Mouse (Mus musculus): ENCODE results near the gene Gm20661.
"Not testable (repeated sequence)": the region's sequence is repeated elsewhere in the genome, so short reads cannot be mapped to it uniquely, and the experiment has no call there.

Gm20661 gene

DNA sequence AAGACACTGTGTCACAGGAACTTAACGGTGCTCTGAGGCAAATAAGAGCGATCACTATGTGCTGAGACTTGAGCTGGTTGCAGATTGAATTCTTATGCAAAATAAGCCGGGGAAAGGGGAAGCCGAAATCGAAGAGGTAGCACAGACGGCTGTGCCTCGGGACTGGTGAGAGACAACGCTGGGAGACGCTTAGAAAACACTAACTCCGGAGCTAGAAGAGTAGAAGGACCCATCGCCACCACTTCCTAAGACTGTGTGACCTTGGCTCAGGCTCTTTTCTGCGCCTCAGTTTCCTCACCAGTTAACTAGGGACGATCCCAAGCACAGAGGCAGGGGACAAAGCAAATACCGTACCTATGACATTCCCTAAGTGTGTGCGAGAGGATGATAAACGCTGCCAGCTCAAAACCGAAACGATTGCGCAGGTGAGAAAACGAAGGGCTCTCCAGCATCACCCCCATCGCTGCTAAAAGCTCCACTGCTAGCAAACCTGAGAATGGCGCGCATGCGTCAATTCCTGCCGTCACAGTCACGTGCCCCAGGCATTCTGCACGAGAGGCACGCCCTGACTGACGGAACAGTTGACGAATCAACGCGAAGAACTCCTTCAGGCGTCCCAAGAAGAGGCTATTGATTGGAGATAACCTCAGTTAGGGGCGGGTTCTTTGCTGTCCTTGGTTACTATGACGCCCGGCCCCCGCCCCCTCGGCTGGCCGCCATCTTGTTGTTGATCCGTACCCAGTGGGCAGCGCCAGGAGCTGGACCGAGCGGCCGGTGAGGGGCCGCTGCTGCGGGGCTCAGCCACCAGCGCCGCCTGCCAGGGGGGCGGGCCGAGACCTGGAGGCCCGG, 19.3 kb downstream of the Gm20661 start, which contains the start of gene Ip6k1:
TSS of gene Ip6k1 (plus strand) at position 580 of the 849 bp plus-strand sequence.
- DNase-seq (ENCODE audit: low read depth, low spot score) = peak; percentile 100

DNA sequence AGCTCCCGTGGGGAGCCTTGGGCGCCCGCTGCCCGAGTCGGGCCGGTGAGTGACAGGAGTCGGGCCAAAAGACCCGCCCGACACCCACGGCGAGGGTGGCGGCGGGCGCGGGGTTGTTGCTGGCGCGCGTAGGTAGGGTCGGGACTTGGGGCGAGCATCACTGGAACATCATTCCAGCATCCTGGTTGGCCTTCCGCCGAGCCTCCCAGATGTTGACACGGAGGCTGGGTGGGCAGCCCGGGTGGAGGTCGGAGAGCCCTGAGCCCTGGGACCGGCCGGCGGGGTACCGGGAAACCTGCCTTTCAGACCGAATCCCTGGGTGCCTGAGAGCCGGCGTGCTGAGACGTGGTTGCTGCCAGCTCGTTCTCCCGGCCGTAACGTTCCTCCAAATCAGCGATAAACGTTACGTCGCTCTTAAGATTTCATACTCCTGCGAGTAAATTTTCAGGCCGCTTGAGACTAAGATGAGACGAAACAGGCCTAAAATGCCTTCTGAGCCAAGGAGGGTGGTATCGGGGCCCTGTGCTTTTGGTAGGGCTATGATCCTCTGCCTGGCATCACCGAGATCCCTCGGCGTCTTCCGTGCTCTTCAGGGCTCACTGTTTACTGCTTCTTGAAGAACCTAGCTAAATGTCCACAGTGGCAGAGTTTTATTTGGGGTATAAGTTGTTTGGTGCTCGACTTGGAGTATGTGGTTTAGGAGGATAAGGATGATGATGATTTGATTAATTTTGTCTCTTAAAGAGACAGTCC, 20.1 kb downstream of the Gm20661 start:
- DNase-seq (ENCODE audit: low read depth, low spot score) = no peak

- DNase-seq (ENCODE audit: low read depth, low spot score) = no peak
Observed at GRCm38 (mm10) chr9:108003531-108003890, 20.7 kb downstream of the Gm20661 start.

- no peak for DNase-seq (ENCODE audit: low read depth, low spot score)
Observed at GRCm38 (mm10) chr9:108008041-108008440, 25.2 kb downstream of the Gm20661 start.

GRCm38 (mm10) chr9:108010385-108010784, 27.5 kb downstream of the Gm20661 start:
- no peak for DNase-seq (ENCODE audit: low read depth, low spot score)

GRCm38 (mm10) chr9:108013577-108013976, 30.7 kb downstream of the Gm20661 start:
- DNase-seq (ENCODE audit: low read depth, low spot score) = not testable (repeated sequence)

DNA sequence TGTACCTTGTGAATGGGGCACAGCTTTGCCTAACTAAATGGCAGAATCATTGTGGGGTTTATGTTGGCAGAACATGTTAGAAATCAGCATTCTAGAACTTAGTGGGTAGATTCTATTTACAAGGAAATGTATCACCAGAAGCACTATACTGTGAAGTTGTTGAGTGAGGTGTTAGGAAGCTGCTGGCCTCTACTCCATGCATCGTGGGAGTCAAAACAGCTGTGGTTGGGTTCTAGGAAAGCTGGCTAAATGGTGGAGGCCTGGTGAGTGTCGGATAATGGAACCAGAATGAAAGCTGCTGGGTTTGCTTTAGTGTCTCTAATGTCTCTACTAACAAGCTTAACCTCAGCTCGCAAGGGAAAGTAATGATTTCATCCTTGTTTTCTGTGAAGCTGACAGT, 34.3 kb downstream of the Gm20661 start:
- no peak for DNase-seq (ENCODE audit: low read depth, low spot score)

DNA sequence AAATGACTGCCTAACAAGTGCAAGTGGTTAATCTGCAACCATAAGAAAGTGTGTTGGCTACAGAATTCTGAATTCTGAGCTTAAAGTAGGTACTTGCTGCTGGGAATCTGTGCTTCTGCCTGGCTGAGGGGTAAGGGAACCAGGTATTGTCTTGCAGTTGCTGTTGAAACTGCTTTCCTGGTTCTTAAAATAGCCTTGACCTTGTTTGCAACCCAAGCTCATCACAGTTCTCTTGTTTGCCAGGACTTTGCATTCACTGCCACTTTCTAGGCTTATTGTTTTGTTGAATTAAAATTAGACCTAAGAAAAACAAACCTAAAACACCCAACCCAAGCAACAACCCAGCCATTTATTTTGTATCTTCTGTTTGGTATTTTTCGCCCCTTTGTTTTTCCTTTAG, 37.9 kb downstream of the Gm20661 start:
- DNase-seq (ENCODE audit: low read depth, low spot score) = no peak

DNA sequence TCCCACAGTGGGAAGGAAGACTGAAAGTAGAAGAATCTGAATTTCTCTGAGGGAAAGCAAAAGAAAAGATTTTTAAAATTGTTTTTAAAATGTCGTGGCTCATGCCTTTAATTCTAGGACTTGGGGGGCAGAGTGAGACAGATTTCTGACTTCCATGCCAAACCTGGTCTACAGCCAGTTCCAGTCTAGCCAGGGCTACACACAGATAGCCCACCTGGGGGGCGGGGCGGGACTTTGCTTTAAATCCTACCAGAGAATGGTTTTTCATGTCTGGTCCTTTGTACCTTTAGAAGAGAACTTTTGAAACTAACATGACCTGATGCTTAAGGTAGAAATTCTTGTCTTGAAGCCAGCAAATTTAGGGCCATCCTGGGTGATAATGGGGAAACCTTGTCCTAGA, 40.4 kb downstream of the Gm20661 start:
- no peak for DNase-seq (ENCODE audit: low read depth, low spot score)

DNA sequence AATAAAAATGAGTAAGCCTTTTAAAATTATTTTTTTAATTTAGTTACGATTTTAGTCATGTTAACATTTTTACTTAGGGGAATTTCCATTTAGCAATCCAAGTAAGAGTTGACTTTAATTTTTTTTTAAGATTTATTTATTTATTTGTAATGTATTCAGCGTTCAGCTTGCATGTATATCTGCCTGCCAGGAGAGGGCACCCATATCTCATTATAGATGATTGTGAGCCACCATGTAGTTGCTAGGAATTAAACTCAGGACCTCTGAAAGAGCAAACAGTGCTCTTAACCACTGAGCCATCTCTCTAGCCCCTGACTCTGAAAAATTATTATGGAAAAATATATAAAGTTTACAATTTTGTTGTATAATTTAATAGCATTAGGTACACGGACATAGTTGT, 43.7 kb downstream of the Gm20661 start:
- DNase-seq (ENCODE audit: low read depth, low spot score) = no peak

DNA sequence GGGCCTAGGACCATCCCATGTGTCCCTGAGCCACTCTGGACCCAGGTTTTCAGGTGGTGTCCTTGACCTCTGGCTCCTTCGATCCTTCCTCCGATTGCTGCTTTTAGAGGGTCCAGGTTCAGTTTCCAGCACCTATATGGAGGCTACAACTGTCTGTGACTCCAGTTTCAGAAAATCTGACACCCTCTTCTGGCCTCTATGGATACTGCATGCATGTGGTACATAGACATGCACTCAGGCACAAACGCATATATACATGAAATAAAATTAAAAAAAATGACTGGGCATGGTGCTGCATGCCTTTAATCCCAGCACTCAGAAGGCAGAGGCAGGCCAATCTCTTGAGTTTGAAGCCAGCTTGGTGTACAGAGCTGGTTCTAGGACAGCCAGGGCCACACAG, 45.0 kb downstream of the Gm20661 start:
- no peak for DNase-seq (ENCODE audit: low read depth, low spot score)

DNA sequence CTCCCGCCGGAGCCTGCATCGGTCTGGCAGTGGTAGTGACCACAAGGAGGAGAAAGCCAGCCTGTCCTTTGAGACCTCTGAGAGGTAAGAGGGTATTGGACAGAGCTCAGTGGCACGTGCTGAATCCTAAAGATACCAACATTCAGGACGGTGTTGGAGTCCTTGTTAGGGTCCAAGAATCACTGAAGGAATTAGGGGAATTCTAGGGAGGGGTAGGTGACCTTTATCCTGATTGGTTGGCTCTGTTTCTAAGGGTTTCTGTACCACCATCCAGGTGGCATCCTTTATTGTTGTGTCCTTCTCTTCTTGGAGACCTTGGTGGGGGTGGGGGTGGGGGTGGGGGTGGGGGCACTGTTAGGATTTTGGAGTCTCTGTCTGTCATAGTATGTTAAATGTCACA, 49.3 kb downstream of the Gm20661 start:
- no peak for DNase-seq (ENCODE audit: low read depth, low spot score)

DNA sequence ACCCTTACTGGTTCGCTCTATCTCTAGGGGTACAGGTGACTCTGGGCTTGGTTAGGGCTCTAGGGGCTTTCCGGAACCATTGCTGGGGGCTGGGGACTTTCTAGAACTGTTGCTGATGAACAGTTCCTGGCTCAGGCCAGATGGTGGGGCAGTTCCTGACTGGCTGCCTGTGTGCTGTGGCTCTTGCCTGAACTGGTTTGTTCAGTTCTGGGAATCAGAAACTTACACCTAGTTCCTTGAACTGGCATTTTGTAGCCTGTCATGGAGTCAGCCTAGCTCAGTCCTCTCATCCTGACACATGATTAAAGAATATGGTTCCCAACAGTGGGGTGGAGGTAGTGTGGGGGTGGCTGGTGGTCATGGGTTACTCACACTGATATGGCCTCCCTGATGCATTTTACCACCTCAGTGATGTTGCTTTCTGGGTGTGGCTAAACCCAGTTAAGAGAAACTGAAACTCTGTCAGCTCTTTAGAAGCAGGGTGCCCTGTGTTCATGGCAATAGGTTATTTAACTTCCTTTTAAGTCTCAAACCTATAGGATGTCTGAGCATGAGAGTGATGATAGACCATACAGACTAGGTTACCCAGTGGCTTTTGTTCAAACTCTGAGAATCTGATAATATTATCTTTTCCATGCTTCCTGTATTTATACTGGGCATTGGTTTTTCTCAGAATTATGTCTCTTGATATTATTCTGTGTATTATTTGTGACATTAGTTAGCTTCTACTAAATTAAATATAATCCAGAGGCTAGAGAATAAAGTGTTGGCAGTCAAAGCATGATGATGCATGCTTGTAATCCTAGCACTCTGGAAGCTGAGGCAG, 52.7 kb downstream of the Gm20661 start:
- DNase-seq (ENCODE audit: low read depth, low spot score) = no peak
